Mouse (Mus musculus) lung, embryonic 14.5 days (tissue): ENCODE measurements around the gene Cog6. TPM values are rescaled to one million over a fixed set of nuclear protein-coding genes. Genes with fewer than 3 reads are reported as not detected.

Source experiments
- ATAC-seq: fragments of 200-750 bp; cut with Nextera tagmentation; 2 replicates; pipeline ENCODE4 v1.8.0; 2017; ENCODE audit warnings: mild to moderate bottlenecking, moderate TSS enrichment, moderate library complexity; ENCODE audit not compliant: insufficient read depth
- DNase-seq: peaks from one replicate; pipeline ENCODE4 v3.0.0-alpha.2; 2015
- H3K27ac ChIP-seq: fragments of 300-500 bp; sonication (generic); 2 replicates; pipeline ENCODE4 v1.5.1; 2014; ENCODE audit warnings: low read depth, mild to moderate bottlenecking, moderate library complexity
- H3K27me3 ChIP-seq: fragments of 300-500 bp; sonication (generic); 2 replicates; pipeline ENCODE4 v1.6.1; 2014; ENCODE audit warnings: low read length, control low read depth; ENCODE audit not compliant: insufficient read depth
- H3K36me3 ChIP-seq: fragments of 300-500 bp; sonication (generic); 2 replicates; pipeline ENCODE4 v1.6.1; 2014; ENCODE audit warnings: control low read depth; ENCODE audit not compliant: insufficient read depth
- H3K4me1 ChIP-seq: fragments of 300-500 bp; sonication (generic); 2 replicates; pipeline ENCODE4 v1.6.1; 2014; ENCODE audit warnings: antibody characterized with exemption, control low read depth; ENCODE audit not compliant: insufficient read depth
- H3K4me2 ChIP-seq: fragments of 300-500 bp; sonication (generic); 2 replicates; pipeline ENCODE4 v1.6.1; 2014; ENCODE audit warnings: mild to moderate bottlenecking
- H3K4me3 ChIP-seq: fragments of 300-500 bp; sonication (generic); 2 replicates; pipeline ENCODE4 v1.5.1; 2014; ENCODE audit warnings: low read depth, low read length
- H3K9ac ChIP-seq: fragments of 300-500 bp; sonication (generic); 2 replicates; pipeline ENCODE4 v1.6.1; 2014
- H3K9me3 ChIP-seq: fragments of 300-500 bp; sonication (generic); 2 replicates; pipeline ENCODE4 v1.6.1; 2016; ENCODE audit warnings: low read depth, low read length, control low read depth
- CTCF ChIP-seq: IDR thresholded peaks from 2 replicates; pipeline ENCODE4 v1.5.1; 2016; ENCODE audit warnings: antibody characterized with exemption, low read depth
- whole genome bisulfite sequencing: fragments of 180-500 bp; shearing (Covaris S2); extraction: QIAGEN DNeasy Blood & Tissue Kit; methylation state at CpG from one replicate; pipeline ENCODE4 v1.1.7; 2014; 5-methylcytosine and 5-hydroxymethylcytosine counted together
- polyA plus RNA-seq: library from polyadenylated mRNA; unstranded; fragments of >200 nt; fragmentation: Nextera tagmentation; extraction: Ambion mirVana; gene quantifications from 2 replicates; pipeline ENCODE4 v1.2.1, GENCODE M21; 2014

Gene Cog6
- polyA plus RNA-seq, 1 experiment from 2014 or later: 43.4 TPM

DNA sequence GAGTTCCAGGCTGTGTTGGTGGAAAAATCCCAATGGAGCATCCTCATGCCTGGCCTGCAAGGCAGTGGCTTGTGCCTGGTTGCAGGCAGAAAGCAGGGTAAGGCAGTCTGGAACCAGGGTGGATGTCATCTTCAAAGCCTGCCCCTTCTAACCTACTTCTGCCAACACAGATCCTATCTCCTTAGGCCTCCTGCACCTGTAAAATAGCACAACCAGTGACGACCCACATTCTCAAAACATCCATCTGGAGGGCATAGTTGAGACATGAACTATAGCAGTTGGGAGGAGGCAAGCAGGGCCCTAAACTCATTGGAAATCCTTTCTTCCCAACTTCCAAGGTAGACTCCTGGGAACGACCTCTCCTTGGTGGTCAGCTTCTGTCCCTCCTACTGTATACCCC, 85.1 kb downstream of the Cog6 start:
- Histone ChIP-seq H3K27me3 (no peaks in the 10 kb centered on the region), H3K4me1 (no peaks in the 10 kb centered on the region), H3K36me3 (no peaks in the 10 kb centered on the region), H3K4me3 (no peak overlapping the region), H3K9ac (no peak overlapping the region), H3K4me2 (no peak overlapping the region), H3K27ac (no peak overlapping the region), H3K9me3 (no peaks in the 10 kb centered on the region)
- WGBS: 81% methylated on average over 2 of the region's 2 CpGs
- ATAC-seq (no peak), DNase-seq (no peak)
- no peak for TF ChIP-seq CTCF

Other genes with a start within 250 kb of the Cog6 start
- gene Lhfp, start 24.3 kb upstream of the Cog6 start, polyA plus RNA-seq: 61.9 and 63.8 TPM in 2 replicates